ENCODE assay signal across 8 mouse cellular contexts in the genomic region with DNA sequence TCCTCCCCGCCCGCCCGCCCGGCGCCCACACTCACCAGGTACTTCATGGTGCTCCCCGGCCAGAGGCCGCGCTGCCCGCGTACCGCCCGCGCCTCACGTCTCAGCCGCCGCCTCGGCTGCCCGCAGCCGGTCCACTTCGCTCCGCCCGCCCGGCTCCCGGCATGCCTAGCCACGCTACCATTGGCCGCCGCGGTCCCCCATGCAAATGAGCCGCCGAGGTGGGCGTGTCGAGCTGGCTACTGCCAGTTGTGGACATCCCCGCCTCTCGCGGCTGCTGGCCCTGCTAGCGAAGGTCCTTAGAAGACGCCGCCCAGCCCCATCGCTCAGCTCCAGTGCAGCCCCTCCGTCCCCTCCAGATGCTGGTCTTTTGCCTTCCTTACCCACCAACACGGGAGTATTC. TPM values are rescaled to one million over a fixed set of nuclear protein-coding genes. Genes with fewer than 3 reads are reported as not detected.
DNase-seq lines count a peak whose midpoint lies in the region; ATAC-seq and TF ChIP-seq lines count a peak whose summit lies in the region.

No protein-coding gene starts in this region.

- H3K9ac ChIP-seq in hindbrain, postnatal 0 days (replicated peaks; ENCODE audit: low read length) = peak overlapping the region; percentile 85

- H3K4me3 ChIP-seq in cortical plate, adult 2 months (ENCODE audit: insufficient read depth, low read length) = peak overlapping the region; percentile 65
- peak overlapping the region; percentile 93 for H3K4me3 ChIP-seq in gastrocnemius, adult 2 months
- peak overlapping the region; percentile 74 for H3K4me3 ChIP-seq in hindbrain, postnatal 0 days (ENCODE audit: low read length)

- WGBS in hindbrain, postnatal 0 days = 0% methylated on average over 32 of the region's 41 CpGs

- peaks cover 28% of the 10 kb centered on the region for H3K4me1 ChIP-seq in cortical plate, adult 2 months (ENCODE audit: control insufficient read depth, insufficient read depth, low read length)
- H3K4me1 ChIP-seq in hindbrain, postnatal 0 days (ENCODE audit: insufficient read depth, low read length) = peaks cover 57% of the 10 kb centered on the region

- no peaks in the 10 kb centered on the region for H3K27me3 ChIP-seq in hindbrain, postnatal 0 days (ENCODE audit: insufficient read depth, low read length)

- no peaks in the 10 kb centered on the region for H3K36me3 ChIP-seq in hindbrain, postnatal 0 days (ENCODE audit: insufficient read depth, low read length)

- peak; percentile 42; the same call in 1 of the 2 replicates for TF ChIP-seq POLR2A in cortical plate, adult 2 months (IDR thresholded peaks at IDR 0.05; ENCODE audit: extremely low read depth, insufficient read depth, low read length)

- no peaks in the 10 kb centered on the region for H3K9me3 ChIP-seq in hindbrain, postnatal 0 days (ENCODE audit: low read length)

- peak overlapping the region; percentile 82 for H3K4me2 ChIP-seq in hindbrain, postnatal 0 days (ENCODE audit: low read depth, low read length)

- ATAC-seq in activated CD4-positive, CD25-positive, alpha-beta regulatory T cell, adult 4 months = peak; percentile 98
- ATAC-seq in hindbrain, postnatal 0 days = peak; percentile 96

- peak; percentile 100 for DNase-seq in gastrocnemius, adult 2 months
- DNase-seq in hindbrain, postnatal 0 days (ENCODE audit: low spot score) = peak; percentile 97
- peak; percentile 97 for DNase-seq in left cerebral cortex, adult 18-20 months (ENCODE audit: low spot score in 2 of 2)
- DNase-seq in lung, postnatal 4 days = peak; percentile 97 to 98
- DNase-seq in retina, postnatal 7 days (ENCODE audit: low read depth, low spot score) = peak; percentile 88
- DNase-seq in urinary bladder, adult 18-20 months (ENCODE audit: low spot score in 2 of 2) = peak; percentile 95 to 97

- intact Hi-C loops in gastrocnemius, adult 2 months (cut with DNase I) = no loop called here

- H3K27ac ChIP-seq in cortical plate, adult 2 months (ENCODE audit: insufficient read depth, low read length) = 0 out of 2 replicates have a peak overlapping the region, but pooled peaks have one; percentile 19
- peak overlapping the region; percentile 97 for H3K27ac ChIP-seq in gastrocnemius, adult 2 months
- peak overlapping the region; percentile 86 for H3K27ac ChIP-seq in hindbrain, postnatal 0 days

- TF ChIP-seq CTCF in cortical plate, adult 2 months (IDR thresholded peaks at IDR 0.05; ENCODE audit: extremely low read depth, insufficient read depth, low read length) = no peak
- TF ChIP-seq CTCF in gastrocnemius, adult 2 months (IDR thresholded peaks at IDR 0.05) = no peak; the same call in 1 of the 2 replicates
- no peak for TF ChIP-seq CTCF in hindbrain, postnatal 0 days (IDR thresholded peaks at IDR 0.05; ENCODE audit: low read depth)

RNA-seq across cellular contexts. Expression of gene Bcar1, which starts 11.6 kb away (rescaled TPM):
- polyA plus RNA-seq in activated CD4-positive, CD25-positive, alpha-beta regulatory T cell, adult 4 months (2017; shearing (Covaris generic)) = under 1 TPM; 0.21 to 0.38 TPM
- polyA plus RNA-seq in cortical plate, adult 2 months (2012; rRNA removed) = 52.3 and 56.5 TPM in 2 replicates
- 10 to 100 TPM; 10.8 to 12.6 TPM for total RNA-seq in gastrocnemius, adult 2 months (2021)
- 93.6 and 100 TPM in 2 replicates for total RNA-seq in hindbrain, postnatal 0 days (2014; rRNA removed)
- polyA plus RNA-seq in hindbrain, postnatal 0 days (2015; fragmentation: Nextera tagmentation; extraction: Ambion mirVana) = 42.6 and 48.8 TPM in 2 replicates
- 10 to 100 TPM; 51.1 to 51.3 TPM for total RNA-seq in left cerebral cortex, adult 18-20 months (2021)

RNA-seq across cellular contexts. Expression of gene Ctrb1, which starts 41.2 kb away (rescaled TPM):
- polyA plus RNA-seq in activated CD4-positive, CD25-positive, alpha-beta regulatory T cell, adult 4 months (2017; shearing (Covaris generic)) = not detected
- 0.25 TPM in 1 of 2 replicates, not detected in the other for polyA plus RNA-seq in cortical plate, adult 2 months (2012; rRNA removed)
- total RNA-seq in gastrocnemius, adult 2 months (2021) = not detected
- total RNA-seq in hindbrain, postnatal 0 days (2014; rRNA removed) = not detected in 2 replicates
- polyA plus RNA-seq in hindbrain, postnatal 0 days (2015; fragmentation: Nextera tagmentation; extraction: Ambion mirVana) = not detected in 2 replicates
- total RNA-seq in left cerebral cortex, adult 18-20 months (2021) = not detected

Comparison
In these comparisons a context has a peak if more than half of its experiments do, and no peak if none do; other contexts are left out.
1. Peak in every context shown above with its lines: DNase-seq, ATAC-seq, H3K4me3 ChIP-seq and H3K27ac ChIP-seq.
2. H3K27ac ChIP-seq: peak in every context shown above with its lines; median percentile 97 in gastrocnemius, adult 2 months; 86 in hindbrain, postnatal 0 days; 19 in cortical plate, adult 2 months.